ENCODE assay signal across 19 mouse cellular contexts in genomic region chr3:71096071-71096470, GRCm38 (mm10).
DNase-seq lines count a peak whose midpoint lies in the region; ATAC-seq and TF ChIP-seq lines count a peak whose summit lies in the region.
"Had no signal": no experiment of that assay in that cellular context is flagged by ENCODE, and none has a peak within 500 bp of the region (broad histone marks: within the 10 kb centered on the region; RNA-seq: fewer than 3 reads in every experiment).

No protein-coding gene starts in this region.

- no peak overlapping the region for H3K9ac ChIP-seq in forebrain, postnatal 0 days
- H3K9ac ChIP-seq in forebrain, embryonic 12.5 days: no peak overlapping the region
- H3K9ac ChIP-seq in midbrain, postnatal 0 days (replicated peaks; ENCODE audit: low read length, poor library complexity, severe bottlenecking): no peak overlapping the region
- H3K9ac ChIP-seq in midbrain, embryonic 15.5 days: no peak overlapping the region
- H3K9ac ChIP-seq: embryonic facial prominence, embryonic 15.5 days; intestine, embryonic 15.5 days; kidney, embryonic 15.5 days; liver, embryonic 14.5 days had no signal

- no peaks in the 10 kb centered on the region for H3K27me3 ChIP-seq in forebrain, postnatal 0 days (ENCODE audit: insufficient read depth, low read length)
- no peaks in the 10 kb centered on the region for H3K27me3 ChIP-seq in forebrain, embryonic 12.5 days
- H3K27me3 ChIP-seq in midbrain, postnatal 0 days (ENCODE audit: insufficient read depth, low read length): no peaks in the 10 kb centered on the region
- no peaks in the 10 kb centered on the region for H3K27me3 ChIP-seq in midbrain, embryonic 15.5 days (replicated peaks)
- H3K27me3 ChIP-seq: embryonic facial prominence, embryonic 15.5 days; intestine, embryonic 15.5 days; kidney, embryonic 15.5 days had no signal

- no peak overlapping the region for H3K4me2 ChIP-seq in forebrain, postnatal 0 days (ENCODE audit: low read depth)
- H3K4me2 ChIP-seq in forebrain, embryonic 12.5 days: no peak overlapping the region
- no peak overlapping the region for H3K4me2 ChIP-seq in midbrain, postnatal 0 days (ENCODE audit: low read depth, low read length, poor library complexity, severe bottlenecking)
- no peak overlapping the region for H3K4me2 ChIP-seq in midbrain, embryonic 15.5 days
- H3K4me2 ChIP-seq: embryonic facial prominence, embryonic 15.5 days; heart, embryonic 11.5 days; intestine, embryonic 15.5 days; kidney, embryonic 15.5 days had no signal

- H3K4me1 ChIP-seq in forebrain, postnatal 0 days (ENCODE audit: insufficient read depth): no peaks in the 10 kb centered on the region
- H3K4me1 ChIP-seq in forebrain, embryonic 12.5 days: no peaks in the 10 kb centered on the region
- no peaks in the 10 kb centered on the region for H3K4me1 ChIP-seq in midbrain, postnatal 0 days (ENCODE audit: insufficient read depth, low read length)
- H3K4me1 ChIP-seq in midbrain, embryonic 15.5 days: no peaks in the 10 kb centered on the region
- H3K4me1 ChIP-seq: embryonic facial prominence, embryonic 15.5 days; intestine, embryonic 15.5 days; kidney, embryonic 15.5 days had no signal

- no peaks in the 10 kb centered on the region for H3K9me3 ChIP-seq in forebrain, postnatal 0 days (ENCODE audit: low read length)
- H3K9me3 ChIP-seq in forebrain, embryonic 12.5 days: no peaks in the 10 kb centered on the region
- H3K9me3 ChIP-seq in midbrain, postnatal 0 days (ENCODE audit: low read length): no peaks in the 10 kb centered on the region
- H3K9me3 ChIP-seq in midbrain, embryonic 15.5 days: no peaks in the 10 kb centered on the region
- H3K9me3 ChIP-seq: embryonic facial prominence, embryonic 15.5 days; intestine, embryonic 15.5 days; kidney, embryonic 15.5 days had no signal

- peak; percentile 51 for TF ChIP-seq CTCF in forebrain, postnatal 0 days (IDR thresholded peaks at IDR 0.05; ENCODE audit: low read depth)
- peak; percentile 69 for TF ChIP-seq CTCF in layer of hippocampus, adult 2 months (conservative IDR thresholded peaks at IDR 0.05)
- peak; percentile 71 for TF ChIP-seq CTCF in midbrain, postnatal 0 days (IDR thresholded peaks at IDR 0.05)

- H3K4me3 ChIP-seq in forebrain, postnatal 0 days (ENCODE audit: low read depth, low read length): no peak overlapping the region
- no peak overlapping the region for H3K4me3 ChIP-seq in forebrain, embryonic 12.5 days (replicated peaks)
- no peak overlapping the region for H3K4me3 ChIP-seq in layer of hippocampus, adult 2 months
- no peak overlapping the region for H3K4me3 ChIP-seq in midbrain, postnatal 0 days (ENCODE audit: low read depth, low read length)
- H3K4me3 ChIP-seq in midbrain, embryonic 15.5 days: no peak overlapping the region
- H3K4me3 ChIP-seq: embryonic facial prominence, embryonic 15.5 days; intestine, embryonic 15.5 days; kidney, embryonic 15.5 days had no signal

- no peaks in the 10 kb centered on the region for H3K36me3 ChIP-seq in forebrain, postnatal 0 days (ENCODE audit: insufficient read depth)
- no peaks in the 10 kb centered on the region for H3K36me3 ChIP-seq in forebrain, embryonic 12.5 days (replicated peaks)
- H3K36me3 ChIP-seq in midbrain, postnatal 0 days (ENCODE audit: insufficient read depth, low read length): no peaks in the 10 kb centered on the region
- no peaks in the 10 kb centered on the region for H3K36me3 ChIP-seq in midbrain, embryonic 15.5 days (replicated peaks)
- H3K36me3 ChIP-seq: embryonic facial prominence, embryonic 15.5 days; intestine, embryonic 15.5 days; kidney, embryonic 15.5 days had no signal

- ATAC-seq in forebrain, postnatal 0 days: peak; percentile 53; the same call in 1 of the 2 replicates
- no peak for ATAC-seq in forebrain, embryonic 12.5 days (ENCODE audit: low FRiP score)
- no peak for ATAC-seq in midbrain, postnatal 0 days (ENCODE audit: low FRiP score)
- ATAC-seq in midbrain, embryonic 15.5 days (replicated peaks): no peak; the same call in 1 of the 2 replicates
- ATAC-seq in erythroblast, adult 5-6 weeks (replicated peaks; ENCODE audit: low FRiP score, poor library complexity, severe bottlenecking): no peak
- ATAC-seq: intestine, embryonic 15.5 days had no signal

- no peak overlapping the region for H3K27ac ChIP-seq in forebrain, postnatal 0 days (ENCODE audit: low read depth, low read length)
- no peak overlapping the region for H3K27ac ChIP-seq in forebrain, embryonic 12.5 days
- no peak overlapping the region for H3K27ac ChIP-seq in layer of hippocampus, adult 2 months
- no peak overlapping the region for H3K27ac ChIP-seq in midbrain, postnatal 0 days (ENCODE audit: low read depth, low read length)
- H3K27ac ChIP-seq in midbrain, embryonic 15.5 days: no peak overlapping the region
- H3K27ac ChIP-seq: embryonic facial prominence, embryonic 15.5 days; intestine, embryonic 15.5 days; kidney, embryonic 15.5 days; liver, embryonic 14.5 days had no signal

- peak; percentile 51 for DNase-seq in forebrain, postnatal 0 days
- peak; percentile 7 to 11 for DNase-seq in layer of hippocampus, adult 2 months (ENCODE audit: low spot score in 2 of 2)
- no peak for DNase-seq in layer of hippocampus, adult 9-11 months
- DNase-seq in midbrain, postnatal 0 days (ENCODE audit: low spot score): peak; percentile 54
- DNase-seq in telencephalon, adult 2 months (ENCODE audit: low read depth, low spot score): peak; percentile 16
- DNase-seq: adrenal gland, adult 8-10 months; B cell, adult 2 months; cerebellum, adult 11 months; heart, postnatal 10 days; right cerebral cortex, postnatal 4 days; thymus, postnatal 14 days had no signal
